Mouse (Mus musculus) CH12.LX (cell line): ENCODE results near the gene Cdc42bpa. TPM values are rescaled to one million over a fixed set of nuclear protein-coding genes. Genes with fewer than 3 reads are reported as not detected.

Experiments used
- DNase-seq: peaks from one replicate; pipeline ENCODE4 v3.0.0-alpha.2; 2013; ENCODE audit errors: extremely low read depth
- H3K27ac ChIP-seq: 2 replicates; pipeline ENCODE4 v1.5.1; 2012; ENCODE audit warnings: low read depth, mild to moderate bottlenecking, control low read depth, moderate library complexity; ENCODE audit not compliant: insufficient read depth
- H3K27me3 ChIP-seq: replicated peaks from 2 replicates; pipeline ENCODE3; 2012; ENCODE audit warnings: inconsistent platforms
- H3K36me3 ChIP-seq, 2 experiments: replicated peaks in 1 of 2; 2 replicates each; pipeline versions ENCODE3 to v1.6.1; 2012; ENCODE audit warnings: inconsistent platforms in 1 of 2, low read length in 1 of 2, mild to moderate bottlenecking in 1 of 2, mixed read lengths in 1 of 2, moderate library complexity in 1 of 2; ENCODE audit not compliant: control insufficient read depth in 1 of 2, insufficient read depth in 1 of 2
- H3K4me1 ChIP-seq, 2 experiments: 2 replicates each; pipeline ENCODE4 v1.6.1; 2012; ENCODE audit warnings: inconsistent platforms in 1 of 2, moderate library complexity in 1 of 2; ENCODE audit not compliant: insufficient read depth in 2 of 2, control insufficient read depth in 1 of 2
- H3K4me2 ChIP-seq: 2 replicates; pipeline ENCODE4 v1.6.1; 2012; ENCODE audit warnings: low read depth, mild to moderate bottlenecking, control low read depth; ENCODE audit not compliant: poor library complexity, insufficient read depth, severe bottlenecking
- H3K4me3 ChIP-seq, 3 experiments: fragments of 150-350 bp in 1 of 3; sonication (generic) in 1 of 3; replicated peaks in 1 of 3; 2 replicates each; pipeline versions ENCODE3 to v1.5.1; 2011 to 2012; ENCODE audit warnings: low read depth in 2 of 3, low read length in 2 of 3, mild to moderate bottlenecking in 2 of 3, moderate library complexity in 2 of 3, control low read depth in 1 of 3, improper control_type of control experiment in 1 of 3, inconsistent platforms in 1 of 3, mixed read lengths in 1 of 3; ENCODE audit not compliant: poor library complexity in 1 of 3
- H3K79me2 ChIP-seq: replicated peaks from 2 replicates; pipeline ENCODE4 v1.6.1; 2012; ENCODE audit warnings: mild to moderate bottlenecking, moderate library complexity; ENCODE audit not compliant: control insufficient read depth, poor library complexity, insufficient read depth, severe bottlenecking; ENCODE audit errors: extremely low read depth
- H3K9ac ChIP-seq: 2 replicates; pipeline ENCODE4 v1.6.1; 2012; ENCODE audit warnings: low read depth, mild to moderate bottlenecking, control low read depth, moderate library complexity; ENCODE audit not compliant: insufficient read depth
- H3K9me3 ChIP-seq: replicated peaks from 2 replicates; pipeline ENCODE3; 2012; ENCODE audit warnings: low read length, inconsistent platforms, mixed read lengths
- CTCF ChIP-seq, 2 experiments: IDR thresholded peaks in 1 of 2; conservative IDR thresholded peaks in 1 of 2; 2 replicates each; pipeline ENCODE4 v1.5.1; 2011 to 2012; ENCODE audit warnings: low read depth in 2 of 2, low read length in 2 of 2, improper control_type of control experiment in 1 of 2, inconsistent platforms in 1 of 2, mild to moderate bottlenecking in 1 of 2, moderate library complexity in 1 of 2
- EP300 ChIP-seq: IDR thresholded peaks from 2 replicates; pipeline ENCODE4 v1.6.1; 2011; ENCODE audit warnings: low read length, improper control_type of control experiment
- ETS1 ChIP-seq: conservative IDR thresholded peaks from 2 replicates; pipeline ENCODE4 v1.6.1; 2012; ENCODE audit warnings: low read depth, mild to moderate bottlenecking, inconsistent platforms, low read length, improper control_type of control experiment, moderate library complexity
- GABPA ChIP-seq: IDR thresholded peaks from 2 replicates; pipeline ENCODE4 v1.6.1; 2012; ENCODE audit warnings: low read depth, low read length, improper control_type of control experiment, inconsistent platforms; ENCODE audit not compliant: insufficient replicate concordance
- MAX ChIP-seq: IDR thresholded peaks from 2 replicates; pipeline ENCODE4 v1.6.1; 2011; ENCODE audit warnings: low read length, improper control_type of control experiment
- NELFE ChIP-seq: IDR thresholded peaks from 2 replicates; pipeline ENCODE4 v1.6.1; 2011; ENCODE audit warnings: low read depth, low read length, improper control_type of control experiment
- NRF1 ChIP-seq: IDR thresholded peaks from 2 replicates; pipeline ENCODE4 v1.6.1; 2014; ENCODE audit warnings: low read depth, mild to moderate bottlenecking, inconsistent platforms, low read length, improper control_type of control experiment, moderate library complexity
- PAX5 ChIP-seq: IDR thresholded peaks from 2 replicates; pipeline ENCODE4 v1.6.1; 2012; ENCODE audit warnings: low read length, inconsistent platforms, mixed read lengths
- POLR2AphosphoS2 ChIP-seq: IDR thresholded peaks from 2 replicates; pipeline ENCODE4 v1.6.1; 2011; ENCODE audit warnings: low read depth, low read length, improper control_type of control experiment
- RAD21 ChIP-seq: IDR thresholded peaks from 2 replicates; pipeline ENCODE4 v1.6.1; 2011; ENCODE audit warnings: low read depth, mild to moderate bottlenecking, low read length, improper control_type of control experiment, moderate library complexity
- UBTF ChIP-seq: IDR thresholded peaks from 2 replicates; pipeline ENCODE4 v1.6.1; 2012; ENCODE audit warnings: low read depth, mild to moderate bottlenecking, inconsistent platforms, low read length, improper control_type of control experiment, moderate library complexity
- USF1 ChIP-seq: IDR thresholded peaks from 2 replicates; pipeline ENCODE4 v1.6.1; 2014; ENCODE audit warnings: low read depth, mild to moderate bottlenecking, inconsistent platforms, low read length, improper control_type of control experiment
- ZC3H11A ChIP-seq: IDR thresholded peaks from 2 replicates; pipeline ENCODE4 v1.6.1; 2012; ENCODE audit warnings: low read depth, mild to moderate bottlenecking, inconsistent platforms, low read length, improper control_type of control experiment
- ZMIZ1 ChIP-seq: IDR thresholded peaks from 2 replicates; pipeline ENCODE4 v1.6.1; 2012; ENCODE audit warnings: low read depth, mild to moderate bottlenecking, inconsistent platforms, low read length, improper control_type of control experiment
- ZNF384 ChIP-seq: IDR thresholded peaks from 2 replicates; pipeline ENCODE4 v1.6.1; 2012; ENCODE audit warnings: low read depth, low read length, improper control_type of control experiment, inconsistent platforms
- dilution Hi-C: fragments of 300-500 bp; cut with MboI; formaldehyde crosslinking; loops from 2 replicates; pipeline ENCODE4 v1.14.3; 2020; ENCODE audit warnings: low sequenced_read_pairs; ENCODE audit not compliant: extremely low pct_unique_long_range_greater_than_20kb, extremely low pct_ligation_motif_present
- in situ Hi-C: fragments of 300-500 bp; cut with MboI; formaldehyde crosslinking; loops from 3 replicates; pipeline ENCODE4 v1.14.3; 2019; ENCODE audit warnings: low sequenced_read_pairs, low pct_ligation_motif_present, low pct_unique_long_range_greater_than_20kb, mixed read lengths
- polyA plus RNA-seq: library from polyadenylated mRNA; unstranded; fragments of >175 nt; gene quantifications from 2 replicates; pipeline ENCODE4 v1.2.1, GENCODE M21; 2012; ENCODE audit warnings: low read depth; ENCODE audit not compliant: insufficient read length
- total RNA-seq, 2 experiments: library from RNA; depleted of rRNA; stranded (reverse); fragments of 300-350 nt in 1 of 2; fragments of >200 nt in 1 of 2; gene quantifications; 2 replicates each; pipeline ENCODE4 v1.2.3; 2012 to 2014

Gene Cdc42bpa
- total and polyA plus RNA-seq, 3 experiments, result 5.3 to 9.0 (median 5.6) TPM

- no peaks in the 10 kb centered on the region for H3K27me3 ChIP-seq
- H3K79me2 ChIP-seq, result no peaks in the 10 kb centered on the region
- TF ChIP-seq CTCF (conservative IDR thresholded peaks at IDR 0.05 in 1 of 2, IDR thresholded peaks at IDR 0.05 in 1 of 2; ENCODE audit: low read depth in 2 of 2, low read length in 2 of 2), result no peak
- no peak for TF ChIP-seq ZC3H11A
- TF ChIP-seq USF1, result no peak
- TF ChIP-seq NRF1, result no peak
- TF ChIP-seq MAX, result no peak
- no peak for TF ChIP-seq ZMIZ1
- no peak overlapping the region for H3K9ac ChIP-seq
- no peak overlapping the region for H3K4me3 ChIP-seq
- H3K4me2 ChIP-seq, result no peak overlapping the region
- H3K4me1 ChIP-seq, result no peaks in the 10 kb centered on the region
- no peaks in the 10 kb centered on the region for H3K36me3 ChIP-seq
- H3K9me3 ChIP-seq, result no peaks in the 10 kb centered on the region
- dilution Hi-C loops (no loop called here), in situ Hi-C loops (no loop called here)
- H3K27ac ChIP-seq, result no peak overlapping the region
- no peak for DNase-seq
Measured at GRCm38 (mm10) chr1:179951597-179951996, 8.7 kb upstream of the Cdc42bpa start.

GRCm38 (mm10) chr1:179953251-179953650 is 7.0 kb upstream of the Cdc42bpa start:
- TF ChIP-seq NELFE, result no peak
- TF ChIP-seq ETS1, result no peak
- Histone ChIP-seq H3K4me2 (no peak overlapping the region), H3K9ac (no peak overlapping the region), H3K79me2 (no peaks in the 10 kb centered on the region), H3K4me3 (no peak overlapping the region), H3K9me3 (no peaks in the 10 kb centered on the region), H3K27me3 (no peaks in the 10 kb centered on the region), H3K36me3 (no peaks in the 10 kb centered on the region), H3K4me1 (no peaks in the 10 kb centered on the region), H3K27ac (no peak overlapping the region)
- in situ Hi-C loops, result no loop called here
- DNase-seq, result no peak
- dilution Hi-C loops, result no loop called here

- dilution Hi-C loops, result no loop called here
- TF ChIP-seq EP300 (no peak), POLR2AphosphoS2 (no peak), UBTF (no peak), RAD21 (no peak), ZNF384 (no peak), PAX5 (no peak), GABPA (no peak)
- TF ChIP-seq, all 38 proteins: peak for 0
- Histone ChIP-seq H3K27ac (no peak overlapping the region), H3K27me3 (peaks cover 3% of the 10 kb centered on the region), H3K4me1 (peaks cover 0 to 12% of the 10 kb centered on the region in 2 experiments; a peak in 2 of 4 replicates), H3K9ac (no peak overlapping the region), H3K4me3 (no peak overlapping the region), H3K9me3 (no peaks in the 10 kb centered on the region), H3K36me3 (no peaks in the 10 kb centered on the region), H3K4me2 (no peak overlapping the region), H3K79me2 (0 out of 2 replicates have a peak, but pooled peaks cover 3% of the 10 kb centered on the region)
- DNase-seq, result no peak
- in situ Hi-C loops, result no loop called here
Measured at GRCm38 (mm10) chr1:179957431-179957830, 2.8 kb upstream of the Cdc42bpa start.
